Mouse (Mus musculus) liver, embryonic 14.5 days (tissue): ENCODE measurements around the gene Gm21985.

Experiments
- CTCF ChIP-seq: IDR thresholded peaks from 2 replicates; pipeline ENCODE4 v1.5.1; 2016; ENCODE audit warnings: antibody characterized with exemption, low read depth, control low read depth
- EP300 ChIP-seq: IDR thresholded peaks from 2 replicates; pipeline ENCODE4 v1.6.1; 2016; ENCODE audit warnings: antibody characterized with exemption, low read depth

- no peak for TF ChIP-seq CTCF
- TF ChIP-seq EP300: no peak
Measured at GRCm38 (mm10) chr2:112337211-112337610, 71.1 kb downstream of the Gm21985 start.
